Mouse (Mus musculus): ENCODE data around the gene Sntg2. TPM values are rescaled to one million over a fixed set of nuclear protein-coding genes. Genes with fewer than 3 reads are reported as not detected.

Gene Sntg2
- total and polyA plus RNA-seq, 2 experiments from 2014 or later = 4.3 to 11.7 TPM

- no peaks in the 10 kb centered on the region for H3K4me1 ChIP-seq (ENCODE audit: insufficient read depth, low read length)
- H3K27me3 ChIP-seq (ENCODE audit: insufficient read depth, low read length) = no peaks in the 10 kb centered on the region
- H3K9ac ChIP-seq (replicated peaks; ENCODE audit: low read length, poor library complexity, severe bottlenecking) = no peak overlapping the region
- TF ChIP-seq CTCF (IDR thresholded peaks at IDR 0.05) = no peak
- no peak overlapping the region for H3K4me2 ChIP-seq (ENCODE audit: low read depth, low read length, poor library complexity, severe bottlenecking)
- no peak for DNase-seq (ENCODE audit: low spot score)
- WGBS = 75% methylated on average over 1 of the region's 1 CpGs
- H3K4me3 ChIP-seq (ENCODE audit: low read depth, low read length) = no peak overlapping the region
- H3K9me3 ChIP-seq (ENCODE audit: low read length) = no peaks in the 10 kb centered on the region
- ATAC-seq (ENCODE audit: low FRiP score) = no peak
- no peak overlapping the region for H3K27ac ChIP-seq (ENCODE audit: low read depth, low read length)
- H3K36me3 ChIP-seq (ENCODE audit: insufficient read depth, low read length) = no peaks in the 10 kb centered on the region
Observed at GRCm38 (mm10) chr12:30348036-30348435, 25.1 kb downstream of the Sntg2 start.

GRCm38 (mm10) chr12:30347284-30347683, 25.9 kb downstream of the Sntg2 start:
- no peak overlapping the region for H3K4me3 ChIP-seq (ENCODE audit: low read depth, low read length)
- H3K36me3 ChIP-seq (ENCODE audit: insufficient read depth, low read length) = no peaks in the 10 kb centered on the region
- no peak overlapping the region for H3K9ac ChIP-seq (replicated peaks; ENCODE audit: low read length, poor library complexity, severe bottlenecking)
- no peak for TF ChIP-seq CTCF (IDR thresholded peaks at IDR 0.05)
- no peaks in the 10 kb centered on the region for H3K9me3 ChIP-seq (ENCODE audit: low read length)
- no peaks in the 10 kb centered on the region for H3K4me1 ChIP-seq (ENCODE audit: insufficient read depth, low read length)
- no peak for ATAC-seq (ENCODE audit: low FRiP score)
- WGBS = 60% methylated on average over 4 of the region's 4 CpGs
- H3K27ac ChIP-seq (ENCODE audit: low read depth, low read length) = no peak overlapping the region
- H3K4me2 ChIP-seq (ENCODE audit: low read depth, low read length, poor library complexity, severe bottlenecking) = no peak overlapping the region
- no peak for DNase-seq (ENCODE audit: low spot score)
- no peaks in the 10 kb centered on the region for H3K27me3 ChIP-seq (ENCODE audit: insufficient read depth, low read length)

- DNase-seq (ENCODE audit: low spot score) = peak; percentile 6
- H3K9me3 ChIP-seq (ENCODE audit: low read length) = no peaks in the 10 kb centered on the region
- H3K36me3 ChIP-seq (ENCODE audit: insufficient read depth, low read length) = no peaks in the 10 kb centered on the region
- no peaks in the 10 kb centered on the region for H3K27me3 ChIP-seq (ENCODE audit: insufficient read depth, low read length)
- no peak for TF ChIP-seq CTCF (IDR thresholded peaks at IDR 0.05)
- ATAC-seq (ENCODE audit: low FRiP score) = no peak
- no peak overlapping the region for H3K4me3 ChIP-seq (ENCODE audit: low read depth, low read length)
- WGBS = 55% methylated on average over 1 of the region's 1 CpGs
- no peaks in the 10 kb centered on the region for H3K4me1 ChIP-seq (ENCODE audit: insufficient read depth, low read length)
- H3K4me2 ChIP-seq (ENCODE audit: low read depth, low read length, poor library complexity, severe bottlenecking) = no peak overlapping the region
- no peak overlapping the region for H3K9ac ChIP-seq (replicated peaks; ENCODE audit: low read length, poor library complexity, severe bottlenecking)
- no peak overlapping the region for H3K27ac ChIP-seq (ENCODE audit: low read depth, low read length)
Observed at GRCm38 (mm10) chr12:30344806-30345205, 28.4 kb downstream of the Sntg2 start.

DNA sequence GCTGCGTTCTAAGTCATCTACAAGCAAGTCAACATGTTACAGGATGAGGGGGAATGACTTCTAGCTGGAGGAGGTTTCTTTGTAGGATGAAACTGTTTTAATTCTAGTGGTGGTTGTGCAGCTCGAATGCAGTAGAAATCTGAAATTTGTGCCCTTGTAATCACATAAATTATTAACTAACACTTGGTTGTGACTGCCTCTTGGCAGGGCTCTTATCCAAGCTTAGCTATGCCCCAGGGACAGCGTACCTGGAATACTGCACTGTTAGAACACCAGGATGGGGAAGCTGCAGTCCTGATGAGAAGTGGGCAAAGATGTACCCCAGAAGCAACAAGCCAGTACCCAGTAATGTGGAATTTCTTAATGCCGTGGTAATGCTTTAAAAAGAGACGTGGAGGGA, 36.9 kb downstream of the Sntg2 start:
- 81% methylated on average over 5 of the region's 5 CpGs for WGBS
- no peak for TF ChIP-seq CTCF (IDR thresholded peaks at IDR 0.05)
- Histone ChIP-seq H3K4me1 (ENCODE audit: insufficient read depth, low read length) (no peaks in the 10 kb centered on the region), H3K9me3 (ENCODE audit: low read length) (no peaks in the 10 kb centered on the region), H3K4me2 (ENCODE audit: low read depth, low read length, poor library complexity, severe bottlenecking) (no peak overlapping the region), H3K27ac (ENCODE audit: low read depth, low read length) (no peak overlapping the region), H3K36me3 (ENCODE audit: insufficient read depth, low read length) (no peaks in the 10 kb centered on the region), H3K27me3 (ENCODE audit: insufficient read depth, low read length) (no peaks in the 10 kb centered on the region), H3K9ac (replicated peaks; ENCODE audit: low read length, poor library complexity, severe bottlenecking) (no peak overlapping the region), H3K4me3 (ENCODE audit: low read depth, low read length) (no peak overlapping the region)
- ATAC-seq (ENCODE audit: low FRiP score) (no peak), DNase-seq (ENCODE audit: low spot score) (no peak)

DNA sequence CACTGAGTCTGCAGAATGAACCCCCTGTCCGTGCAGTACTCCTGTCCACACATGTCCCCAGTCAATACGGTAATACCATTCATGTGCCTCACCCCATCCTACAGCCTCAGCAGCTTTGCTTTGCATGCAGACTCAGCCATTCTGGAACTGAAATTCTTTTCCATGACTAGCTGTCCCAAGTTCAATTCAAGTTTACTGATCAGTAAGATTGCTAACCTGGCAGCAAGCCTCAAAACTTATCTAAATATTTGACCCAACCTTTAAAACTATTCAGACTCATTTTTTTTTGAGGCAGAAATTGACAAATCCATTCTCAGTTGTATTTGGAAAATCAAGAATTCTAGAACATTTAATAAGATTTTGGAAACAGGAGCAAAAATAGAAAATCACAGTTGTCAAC, 38.7 kb downstream of the Sntg2 start:
- ATAC-seq (ENCODE audit: low FRiP score) = no peak
- WGBS = 71% methylated on average over 2 of the region's 2 CpGs
- H3K4me1 ChIP-seq (ENCODE audit: insufficient read depth, low read length) = no peaks in the 10 kb centered on the region

DNA sequence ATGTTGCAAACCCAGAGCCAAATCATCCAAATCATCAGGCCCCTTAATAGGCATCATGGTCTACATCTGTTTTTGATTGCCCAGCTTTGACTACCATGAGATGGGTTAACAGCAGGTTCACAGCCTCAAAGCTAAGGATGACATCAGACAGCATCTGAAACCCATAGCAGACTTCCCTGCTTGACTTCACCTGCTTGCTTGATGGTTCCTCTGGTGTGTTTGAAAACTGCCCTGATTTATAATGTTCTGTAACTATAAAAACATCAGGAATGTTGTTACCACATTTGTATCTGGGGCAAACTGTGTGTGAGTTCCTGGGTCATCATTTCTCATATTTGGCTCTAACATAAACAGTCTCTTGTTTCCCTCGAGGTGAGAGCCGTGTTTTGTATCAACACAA, 55.2 kb downstream of the Sntg2 start:
- H3K9ac ChIP-seq (replicated peaks; ENCODE audit: low read length, poor library complexity, severe bottlenecking) = no peak overlapping the region
- H3K27me3 ChIP-seq (ENCODE audit: insufficient read depth, low read length) = no peaks in the 10 kb centered on the region
- H3K4me3 ChIP-seq (ENCODE audit: low read depth, low read length) = no peak overlapping the region
- 74% methylated on average over 2 of the region's 2 CpGs for WGBS
- no peak for DNase-seq (ENCODE audit: low spot score)
- no peak for ATAC-seq (ENCODE audit: low FRiP score)
- no peak overlapping the region for H3K4me2 ChIP-seq (ENCODE audit: low read depth, low read length, poor library complexity, severe bottlenecking)
- H3K4me1 ChIP-seq (ENCODE audit: insufficient read depth, low read length) = no peaks in the 10 kb centered on the region
- TF ChIP-seq CTCF (IDR thresholded peaks at IDR 0.05) = no peak
- H3K9me3 ChIP-seq (ENCODE audit: low read length) = no peaks in the 10 kb centered on the region
- no peak overlapping the region for H3K27ac ChIP-seq (ENCODE audit: low read depth, low read length)
- no peaks in the 10 kb centered on the region for H3K36me3 ChIP-seq (ENCODE audit: insufficient read depth, low read length)

More for the DNA sequence above, 38.7 kb downstream of the Sntg2 start:
- H3K9me3 ChIP-seq (ENCODE audit: low read length) = no peaks in the 10 kb centered on the region
- TF ChIP-seq CTCF (IDR thresholded peaks at IDR 0.05) = no peak
- H3K4me3 ChIP-seq (ENCODE audit: low read depth, low read length) = no peak overlapping the region
- no peaks in the 10 kb centered on the region for H3K27me3 ChIP-seq (ENCODE audit: insufficient read depth, low read length)
- H3K36me3 ChIP-seq (ENCODE audit: insufficient read depth, low read length) = no peaks in the 10 kb centered on the region
- H3K4me2 ChIP-seq (ENCODE audit: low read depth, low read length, poor library complexity, severe bottlenecking) = no peak overlapping the region
- no peak overlapping the region for H3K27ac ChIP-seq (ENCODE audit: low read depth, low read length)
- no peak overlapping the region for H3K9ac ChIP-seq (replicated peaks; ENCODE audit: low read length, poor library complexity, severe bottlenecking)
- DNase-seq (ENCODE audit: low spot score) = no peak
